Mouse (Mus musculus) hindbrain, embryonic 16.5 days (tissue): ENCODE data around the gene Prr15l. TPM values are rescaled to one million over a fixed set of nuclear protein-coding genes. Genes with fewer than 3 reads are reported as not detected.

Experiments used
- ATAC-seq: fragments of 200-750 bp; cut with Nextera tagmentation; 2 replicates; pipeline ENCODE4 v1.8.0; 2017; ENCODE audit warnings: moderate TSS enrichment, moderate library complexity
- H3K27ac ChIP-seq: fragments of 300-500 bp; sonication (generic); 2 replicates; pipeline ENCODE4 v1.5.1; 2014; ENCODE audit warnings: low read depth, mild to moderate bottlenecking, control low read depth, low read length, moderate library complexity
- H3K27me3 ChIP-seq: fragments of 300-500 bp; sonication (generic); replicated peaks from 2 replicates; pipeline ENCODE4 v1.6.1; 2014; ENCODE audit warnings: low read length; ENCODE audit not compliant: control insufficient read depth, insufficient read depth
- H3K36me3 ChIP-seq: fragments of 300-500 bp; sonication (generic); 2 replicates; pipeline ENCODE4 v1.6.1; 2014; ENCODE audit warnings: mild to moderate bottlenecking, low read length, moderate library complexity, mixed read lengths; ENCODE audit not compliant: control insufficient read depth, insufficient read depth
- H3K4me1 ChIP-seq: fragments of 300-500 bp; sonication (generic); 2 replicates; pipeline ENCODE4 v1.6.1; 2014; ENCODE audit warnings: low read depth, low read length; ENCODE audit not compliant: control insufficient read depth, insufficient read depth
- H3K4me2 ChIP-seq: fragments of 300-500 bp; sonication (generic); 2 replicates; pipeline ENCODE4 v1.6.1; 2014; ENCODE audit warnings: mild to moderate bottlenecking, low read length, control low read depth, moderate library complexity
- H3K4me3 ChIP-seq: fragments of 300-500 bp; sonication (generic); 2 replicates; pipeline ENCODE4 v1.5.1; 2014; ENCODE audit warnings: mild to moderate bottlenecking, low read length, control low read depth, moderate library complexity
- H3K9ac ChIP-seq: fragments of 300-500 bp; sonication (generic); 2 replicates; pipeline ENCODE4 v1.6.1; 2014; ENCODE audit warnings: low read depth, mild to moderate bottlenecking, control low read depth, low read length, moderate library complexity
- H3K9me3 ChIP-seq: fragments of 300-500 bp; sonication (generic); 2 replicates; pipeline ENCODE4 v1.6.1; 2014; ENCODE audit warnings: mild to moderate bottlenecking, low read length, moderate library complexity; ENCODE audit not compliant: control insufficient read depth
- WGBS: fragments of 180-500 bp; shearing (Covaris S2); extraction: QIAGEN DNeasy Blood & Tissue Kit; methylation state at CpG from one replicate; pipeline ENCODE4 v1.1.7; 2014; 5-methylcytosine and 5-hydroxymethylcytosine counted together
- polyA plus RNA-seq: library from polyadenylated mRNA; unstranded; fragments of >200 nt; fragmentation: Nextera tagmentation; extraction: Ambion mirVana; gene quantifications from 2 replicates; pipeline ENCODE4 v1.2.1, GENCODE M21; 2015

Gene Prr15l
- polyA plus RNA-seq, 1 experiment from 2014 or later: 0.60 TPM

DNA sequence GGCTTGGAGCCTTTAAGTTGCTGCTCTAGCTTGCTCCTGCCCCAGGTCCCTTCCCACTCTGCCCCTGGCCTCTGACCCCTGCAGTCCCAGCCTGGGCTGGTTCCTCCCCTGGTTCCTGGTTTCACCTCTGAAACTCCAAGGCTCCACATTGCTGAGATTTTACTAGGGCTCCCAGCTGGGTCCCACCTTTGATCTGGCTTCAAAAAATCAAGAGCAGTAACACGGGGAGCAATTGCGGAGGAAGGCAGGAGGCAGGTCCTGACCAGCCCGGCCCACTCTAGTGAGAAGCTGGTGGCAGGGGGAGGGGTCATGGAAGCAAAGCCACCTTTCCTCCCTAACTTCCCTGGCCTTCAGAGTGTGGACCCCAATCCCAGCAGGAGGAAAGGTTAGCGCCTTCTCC is 57.0 kb downstream of the Prr15l start:
- no peak overlapping the region for H3K27ac ChIP-seq
- WGBS: 27% methylated on average over 4 of the region's 4 CpGs
- H3K4me1 ChIP-seq: peaks cover 7% of the 10 kb centered on the region
- H3K27me3 ChIP-seq: no peaks in the 10 kb centered on the region; the same call in none of the 2 replicates
- no peaks in the 10 kb centered on the region for H3K36me3 ChIP-seq
- no peak overlapping the region for H3K9ac ChIP-seq
- no peaks in the 10 kb centered on the region for H3K9me3 ChIP-seq
- no peak overlapping the region for H3K4me2 ChIP-seq
- no peak for ATAC-seq
- H3K4me3 ChIP-seq: no peak overlapping the region

DNA sequence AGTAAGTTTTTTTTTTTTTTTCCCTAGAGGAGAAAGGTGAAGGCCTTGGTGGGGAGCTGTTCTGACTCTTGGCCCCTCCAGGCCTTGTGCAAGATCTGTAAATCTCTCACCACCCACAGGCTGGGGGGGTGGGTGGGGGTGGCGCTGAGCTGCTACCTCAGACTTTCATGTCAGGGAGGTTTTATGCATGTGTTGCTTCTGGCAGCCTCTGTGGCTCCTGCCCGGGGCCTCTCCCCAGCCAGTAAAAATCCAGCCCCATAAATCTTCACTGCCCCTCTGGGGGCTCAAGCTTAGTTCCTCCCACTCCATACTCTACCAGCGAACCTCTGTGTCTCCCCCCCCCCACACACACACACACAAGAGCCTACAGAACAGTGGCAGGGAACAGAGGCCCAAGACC is 58.6 kb downstream of the Prr15l start:
- Histone ChIP-seq H3K9me3 (no peaks in the 10 kb centered on the region), H3K27ac (no peak overlapping the region), H3K9ac (no peak overlapping the region), H3K27me3 (no peaks in the 10 kb centered on the region; the same call in none of the 2 replicates), H3K36me3 (no peaks in the 10 kb centered on the region), H3K4me2 (no peak overlapping the region), H3K4me3 (no peak overlapping the region), H3K4me1 (peaks cover 7% of the 10 kb centered on the region)
- WGBS: 50% methylated on average over 3 of the region's 3 CpGs
- ATAC-seq: no peak

Other genes with a start within 250 kb of the Prr15l start
- 52.2 and 55.9 TPM in 2 replicates for gene Snx11, start 150.5 kb upstream of the Prr15l start, polyA plus RNA-seq
- 51.6 and 52.0 TPM in 2 replicates for gene Cbx1, start 139.0 kb upstream of the Prr15l start, polyA plus RNA-seq
- gene Nfe2l1, start 98.1 kb upstream of the Prr15l start, polyA plus RNA-seq: 83.3 and 86.9 TPM in 2 replicates
- 22.2 and 27.4 TPM in 2 replicates for gene Copz2, start 78.2 kb upstream of the Prr15l start, polyA plus RNA-seq
- 81.2 and 84.8 TPM in 2 replicates for gene Cdk5rap3, start 11.6 kb upstream of the Prr15l start, polyA plus RNA-seq
- gene Pnpo, start 15.9 kb downstream of the Prr15l start, polyA plus RNA-seq: 36.2 and 37.3 TPM in 2 replicates
- 13.5 and 19.0 TPM in 2 replicates for gene Sp2, start 54.9 kb downstream of the Prr15l start, polyA plus RNA-seq
- gene Sp6, start 85.3 kb downstream of the Prr15l start, polyA plus RNA-seq: 0.32 and 0.35 TPM in 2 replicates
- gene Scrn2, start 101.8 kb downstream of the Prr15l start, polyA plus RNA-seq: 14.5 and 16.8 TPM in 2 replicates
- gene Lrrc46, start 113.3 kb downstream of the Prr15l start, polyA plus RNA-seq: 3.4 and 3.9 TPM in 2 replicates
- gene Mrpl10, start 113.5 kb downstream of the Prr15l start, polyA plus RNA-seq: 63.4 and 66.9 TPM in 2 replicates
- 12.5 and 12.9 TPM in 2 replicates for gene Osbpl7, start 122.5 kb downstream of the Prr15l start, polyA plus RNA-seq
- 0.15 and 0.22 TPM in 2 replicates for gene Tbx21, start 187.2 kb downstream of the Prr15l start, polyA plus RNA-seq
- gene Tbkbp1, start 223.4 kb downstream of the Prr15l start, polyA plus RNA-seq: 7.2 and 7.8 TPM in 2 replicates